ENCODE assay signal across 12 mouse cellular contexts in the genomic region with DNA sequence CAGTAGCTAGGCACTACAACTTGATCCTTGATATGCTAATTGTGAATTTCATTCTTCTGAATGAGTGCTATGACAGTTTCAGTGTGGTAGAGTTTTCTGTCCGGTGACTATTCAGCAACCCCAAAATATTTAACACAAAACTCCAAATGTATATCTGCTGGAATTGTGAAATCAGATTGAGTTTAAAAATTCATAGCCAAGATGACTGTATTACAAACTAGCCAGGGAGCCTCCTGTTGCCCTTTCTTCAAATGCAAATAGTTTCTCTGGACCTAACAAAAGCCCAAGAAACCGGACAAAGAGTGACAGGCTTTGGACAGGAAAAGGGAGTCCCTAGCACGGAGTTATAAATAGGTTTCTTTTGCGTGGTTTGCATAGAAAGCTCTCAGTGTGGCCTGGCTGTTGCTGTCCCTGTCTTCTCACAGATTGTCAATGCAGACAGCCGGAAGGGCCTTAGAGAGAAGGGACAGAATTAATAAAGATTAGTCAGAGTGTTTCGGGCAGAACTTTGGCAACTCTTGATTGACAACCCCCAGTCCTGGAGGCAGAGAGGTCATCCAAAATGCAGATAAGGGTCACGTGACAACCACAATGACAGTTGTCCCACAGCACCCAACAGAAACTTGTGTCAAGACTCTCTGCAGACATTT.
A peak's percentile ranks its signal among the peaks of the same experiment; 100 is the strongest.
DNase-seq lines count a peak whose midpoint lies in the region; ATAC-seq lines count a peak whose summit lies in the region.
"Had no signal": no experiment of that assay in that cellular context is flagged by ENCODE, and none has a peak within 500 bp of the region (broad histone marks: within the 10 kb centered on the region; RNA-seq: fewer than 3 reads in every experiment).

No protein-coding gene starts in this region.

- H3K9me3 ChIP-seq in heart, embryonic 14.5 days (ENCODE audit: control insufficient read depth, low read length) = no peaks in the 10 kb centered on the region
- H3K9me3 ChIP-seq in limb, embryonic 10.5 days (replicated peaks) = no peaks in the 10 kb centered on the region
- H3K9me3 ChIP-seq: limb, embryonic 12.5 days had no signal

- no peaks in the 10 kb centered on the region for H3K36me3 ChIP-seq in heart, embryonic 14.5 days (ENCODE audit: control insufficient read depth, insufficient read depth, low read length)
- no peaks in the 10 kb centered on the region for H3K36me3 ChIP-seq in limb, embryonic 10.5 days
- H3K36me3 ChIP-seq: limb, embryonic 12.5 days had no signal

- WGBS in heart, embryonic 14.5 days = 14% methylated on average over 7 of the region's 7 CpGs
- WGBS in limb, embryonic 10.5 days = 75% methylated on average over 7 of the region's 7 CpGs

- peaks cover 4 to 13% of the 10 kb centered on the region in 2 experiments; a peak in 3 of 4 replicates for H3K4me1 ChIP-seq in heart, embryonic 14.5 days (ENCODE audit: control insufficient read depth in 2 of 2, insufficient read depth in 2 of 2, low read length in 2 of 2)
- H3K4me1 ChIP-seq in limb, embryonic 10.5 days = no peaks in the 10 kb centered on the region; the same call in 1 of the 2 replicates
- H3K4me1 ChIP-seq: limb, embryonic 12.5 days had no signal

- peak overlapping the region; percentile 29 for H3K4me2 ChIP-seq in heart, embryonic 14.5 days (ENCODE audit: low read length)
- H3K4me2 ChIP-seq: limb, embryonic 12.5 days had no signal

- H3K27ac ChIP-seq in heart, embryonic 14.5 days (replicated peaks in 1 of 2; ENCODE audit: control insufficient read depth in 1 of 2, insufficient read depth in 1 of 2, low read depth in 2 of 2, low read length in 2 of 2) = peak overlapping the region in 1 of 2 experiments; percentile 50; a peak in 1 of 4 replicates
- no peak overlapping the region for H3K27ac ChIP-seq in limb, embryonic 10.5 days
- H3K27ac ChIP-seq: kidney, postnatal 0 days; limb, embryonic 12.5 days had no signal

- no peak overlapping the region for H3K4me3 ChIP-seq in heart, embryonic 14.5 days (ENCODE audit: control insufficient read depth in 1 of 2, insufficient read depth in 1 of 2, low read depth in 1 of 2, low read length in 2 of 2)
- H3K4me3 ChIP-seq in limb, embryonic 10.5 days = no peak overlapping the region
- H3K4me3 ChIP-seq: limb, embryonic 12.5 days had no signal

- peak; percentile 3 for DNase-seq in cerebellum, adult 9-11 months
- no peak for DNase-seq in cerebellum, adult 11 months
- DNase-seq in embryo, embryonic 11 days = peak; percentile 50
- DNase-seq in mesoderm, embryonic 11.5 days (ENCODE audit: low read depth, low spot score) = peak; percentile 21
- no peak for DNase-seq in urinary bladder, postnatal 36 days (ENCODE audit: low spot score in 2 of 2)
- DNase-seq in limb, embryonic 10.5 days (ENCODE audit: low spot score) = no peak
- no peak for DNase-seq in thymus, postnatal 25 days
- DNase-seq: lung, postnatal 10 days; right cerebral cortex, postnatal 4 days had no signal

- peak; percentile 43; the same call in 1 of the 2 replicates for ATAC-seq in heart, embryonic 14.5 days (ENCODE audit: insufficient number of reproducible peaks, insufficient read depth, low FRiP score, low read depth)

- no peak overlapping the region; the same call in 1 of the 2 replicates for H3K9ac ChIP-seq in heart, embryonic 14.5 days (ENCODE audit: low read length)
- H3K9ac ChIP-seq: limb, embryonic 12.5 days had no signal

- H3K27me3 ChIP-seq in heart, embryonic 14.5 days (ENCODE audit: control insufficient read depth, insufficient read depth, low read length) = no peaks in the 10 kb centered on the region
- H3K27me3 ChIP-seq in limb, embryonic 10.5 days (ENCODE audit: low read depth, poor library complexity, severe bottlenecking) = no peaks in the 10 kb centered on the region
- H3K27me3 ChIP-seq: limb, embryonic 12.5 days had no signal

Comparison
In these comparisons a context has a peak if more than half of its experiments do, and no peak if none do; other contexts are left out.
1. DNase-seq: peak in cerebellum, adult 9-11 months (single experiment), embryo, embryonic 11 days (single experiment) and mesoderm, embryonic 11.5 days (single experiment); none in cerebellum, adult 11 months (single experiment), urinary bladder, postnatal 36 days (0 of 2), limb, embryonic 10.5 days (single experiment) and thymus, postnatal 25 days (single experiment).